Mouse (Mus musculus): ENCODE results near the gene Lpcat2.

Gene Lpcat2

DNA sequence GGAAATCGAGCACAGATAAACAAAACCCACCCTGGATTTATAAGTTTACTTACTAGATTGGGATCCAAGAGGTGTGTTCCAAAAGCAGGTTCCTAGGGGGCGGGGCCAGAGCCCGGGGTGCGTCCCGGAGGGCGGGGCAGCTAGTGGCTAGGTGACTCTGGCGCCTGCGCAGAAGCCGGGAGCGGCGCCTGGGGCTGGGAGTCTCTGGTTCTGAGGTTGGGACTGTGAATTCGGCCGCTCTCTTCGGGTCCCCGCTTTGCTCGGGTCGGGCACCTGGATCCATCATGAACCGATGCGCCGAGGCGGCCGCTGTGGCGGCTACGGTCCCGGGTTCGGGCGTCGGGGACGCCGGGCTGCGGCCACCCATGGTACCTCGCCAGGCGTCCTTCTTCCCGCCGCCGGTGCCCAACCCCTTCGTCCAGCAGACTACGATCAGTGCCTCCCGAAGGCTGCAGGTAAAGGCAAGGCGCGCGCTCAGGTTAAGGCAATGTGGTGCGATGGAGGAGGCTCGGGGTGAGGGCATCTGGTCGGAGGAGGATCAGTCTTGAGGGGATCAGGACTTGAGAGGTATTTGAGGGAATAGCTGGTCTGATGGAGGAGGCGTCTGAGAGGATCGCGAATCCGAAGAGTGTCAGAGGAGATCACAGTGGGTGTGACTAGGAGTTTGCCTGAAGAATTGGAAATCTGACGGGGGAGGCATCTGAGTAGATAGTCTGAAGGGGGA lies at the start of gene Lpcat2:
Gene Lpcat2, plus strand, starts transcription at position 169 of the 724 bp plus-strand sequence.
- no peak for DNase-seq (ENCODE audit: extremely low read depth, low read depth, low spot score)

GRCm38 (mm10) chr8:92812773-92813172 lies 42.4 kb upstream of the Lpcat2 start:
- DNase-seq (ENCODE audit: extremely low read depth, low read depth, low spot score) = no peak

DNA sequence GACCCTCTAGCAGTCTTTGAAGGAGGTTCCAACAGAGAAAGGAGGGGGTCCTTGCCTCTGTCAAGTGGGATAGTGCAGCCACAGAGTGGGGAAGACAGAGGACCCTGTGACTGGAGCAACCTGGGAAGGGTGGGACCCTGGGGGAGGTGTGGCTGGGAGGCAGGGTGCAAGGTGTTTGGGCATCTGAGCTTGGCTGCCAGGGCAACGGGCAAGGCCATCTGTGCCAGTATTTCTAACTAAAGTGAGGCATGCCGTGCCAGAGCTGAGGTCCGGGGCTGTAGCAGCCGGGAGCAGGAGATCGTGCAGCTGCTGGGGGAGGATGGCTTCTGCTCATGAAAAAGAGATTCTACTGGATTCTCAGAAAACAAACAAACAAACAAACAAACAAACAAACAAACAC lies 39.5 kb upstream of the Lpcat2 start:
- DNase-seq (ENCODE audit: extremely low read depth, low read depth, low spot score) = no peak

DNA sequence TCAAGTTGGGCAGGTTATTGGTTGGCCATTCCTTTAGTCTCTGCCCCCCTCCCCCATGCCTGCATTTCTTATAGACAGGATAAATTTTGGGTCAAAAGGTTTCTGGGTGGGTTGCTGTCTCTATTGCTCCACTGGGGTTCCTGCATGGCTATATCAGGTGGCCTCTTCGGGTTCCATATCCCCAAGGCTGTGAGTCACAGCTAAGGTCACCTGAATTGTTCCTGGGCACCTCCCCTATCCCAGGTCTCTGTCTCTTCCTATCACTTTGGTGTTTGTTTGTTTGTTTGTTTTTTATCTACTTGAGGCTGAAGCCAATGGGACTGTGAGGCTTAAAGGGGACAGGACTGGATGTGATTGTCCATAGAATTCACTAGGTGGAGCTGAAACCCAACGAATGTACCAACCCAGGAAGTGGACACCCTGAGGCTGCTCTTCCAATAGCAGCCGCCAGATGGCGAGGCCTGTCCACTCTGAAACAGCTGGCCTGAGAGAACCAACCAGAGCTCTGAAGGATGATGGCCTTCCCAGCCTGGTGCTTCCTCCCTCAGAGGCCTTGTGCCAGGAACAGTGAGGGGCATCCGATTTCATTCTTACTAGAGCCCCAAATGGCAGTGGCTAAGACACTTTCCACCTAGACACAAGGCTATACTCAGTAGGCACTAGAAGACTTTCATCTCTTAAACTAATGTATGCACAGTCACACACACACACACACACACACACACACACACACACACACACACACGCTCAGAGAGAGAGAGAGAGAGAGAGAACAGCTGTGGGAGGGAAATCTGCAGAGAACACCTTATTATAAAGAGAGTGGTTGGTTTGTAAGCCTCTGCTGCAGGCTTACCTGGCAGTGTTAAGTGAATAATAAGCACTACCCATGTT lies 37.0 kb upstream of the Lpcat2 start:
- DNase-seq (ENCODE audit: extremely low read depth, low read depth, low spot score) = no peak

- DNase-seq (ENCODE audit: extremely low read depth, low read depth, low spot score) = no peak
Measured at GRCm38 (mm10) chr8:92821151-92821550, 34.0 kb upstream of the Lpcat2 start.

GRCm38 (mm10) chr8:92822386-92822785 lies 32.8 kb upstream of the Lpcat2 start:
- no peak for DNase-seq (ENCODE audit: extremely low read depth, low read depth, low spot score)

GRCm38 (mm10) chr8:92825991-92826390 lies 29.1 kb upstream of the Lpcat2 start:
- no peak for DNase-seq (ENCODE audit: extremely low read depth, low read depth, low spot score)

DNA sequence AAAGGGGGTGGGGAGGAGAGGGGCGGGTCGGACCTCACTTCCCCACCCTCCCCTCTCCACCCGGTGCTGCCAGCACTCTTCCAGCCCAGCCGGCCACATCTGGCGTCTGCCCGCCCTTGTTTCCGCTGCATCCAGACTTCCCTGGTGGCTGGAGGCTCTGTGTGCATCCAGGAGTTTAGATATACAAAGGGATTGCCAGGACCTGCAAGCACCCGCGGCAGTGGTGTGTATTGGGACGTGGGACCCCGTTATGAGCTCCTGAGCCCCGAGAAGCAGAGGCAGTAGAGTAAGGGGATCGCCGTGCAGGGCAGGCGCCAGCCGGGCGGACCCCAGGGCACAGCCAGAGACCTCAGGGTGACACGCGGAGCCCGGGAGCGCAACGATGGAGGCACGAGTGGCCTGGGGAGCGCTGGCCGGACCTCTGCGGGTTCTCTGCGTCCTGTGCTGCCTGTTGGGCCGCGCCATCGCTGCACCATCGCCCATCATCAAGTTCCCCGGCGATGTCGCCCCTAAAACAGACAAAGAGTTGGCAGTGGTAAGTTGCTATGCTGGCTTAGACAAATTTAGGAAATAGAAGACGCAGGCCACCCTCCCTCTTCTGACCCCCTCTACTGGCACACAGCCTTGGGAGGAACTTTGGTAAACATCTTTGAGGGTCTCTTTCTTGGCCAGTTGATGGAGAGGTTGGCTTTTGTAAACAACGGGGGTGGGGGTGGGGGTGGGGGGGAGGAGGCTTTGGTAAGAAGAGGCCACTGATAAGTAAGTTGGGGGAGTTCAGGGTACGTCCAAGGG lies 27.7 kb upstream of the Lpcat2 start, which contains the start of gene Mmp2:
Gene Mmp2, plus strand, starts transcription at position 49 of the 792 bp plus-strand sequence.
- no peak for DNase-seq (ENCODE audit: extremely low read depth, low read depth, low spot score)

- DNase-seq (ENCODE audit: extremely low read depth, low read depth, low spot score) = no peak
Measured at GRCm38 (mm10) chr8:92828251-92828743, 26.8 kb upstream of the Lpcat2 start.

DNA sequence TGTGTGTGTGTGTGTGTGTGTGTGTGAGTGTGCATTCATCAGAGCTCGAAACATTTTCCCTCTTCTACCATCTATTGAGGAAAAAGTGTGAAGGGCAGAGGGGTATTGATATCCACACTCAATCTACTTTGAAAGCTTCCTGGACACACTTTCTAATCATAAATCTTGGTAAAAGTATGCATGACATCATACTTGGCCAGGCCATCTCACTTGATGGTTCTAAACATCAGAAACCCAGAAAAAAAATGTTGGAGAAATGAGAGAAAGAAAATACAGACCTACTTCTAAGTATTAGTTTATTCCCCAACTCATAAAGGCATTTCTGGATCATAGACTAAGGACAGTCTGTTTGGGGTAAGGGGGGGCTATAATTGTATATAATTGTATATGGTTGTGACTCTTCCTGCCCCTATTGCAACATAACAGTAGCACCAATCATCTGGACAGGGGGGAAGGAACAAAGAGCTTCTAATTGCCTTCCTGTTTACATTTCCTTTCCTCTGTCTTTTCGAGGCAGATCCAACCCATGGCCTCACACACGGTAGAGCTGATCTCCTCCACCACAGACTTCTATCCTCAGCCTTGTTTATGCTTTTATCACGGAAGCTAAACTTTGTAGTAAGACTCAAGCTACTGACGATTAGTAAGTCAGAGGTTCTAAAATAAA lies 20.9 kb upstream of the Lpcat2 start:
- no peak for DNase-seq (ENCODE audit: extremely low read depth, low read depth, low spot score)

- DNase-seq (ENCODE audit: extremely low read depth, low read depth, low spot score) = no peak
Measured at GRCm38 (mm10) chr8:92834786-92835500, 20.2 kb upstream of the Lpcat2 start.

- DNase-seq (ENCODE audit: extremely low read depth, low read depth, low spot score) = no peak
Measured at GRCm38 (mm10) chr8:92835901-92836300, 19.2 kb upstream of the Lpcat2 start.

DNA sequence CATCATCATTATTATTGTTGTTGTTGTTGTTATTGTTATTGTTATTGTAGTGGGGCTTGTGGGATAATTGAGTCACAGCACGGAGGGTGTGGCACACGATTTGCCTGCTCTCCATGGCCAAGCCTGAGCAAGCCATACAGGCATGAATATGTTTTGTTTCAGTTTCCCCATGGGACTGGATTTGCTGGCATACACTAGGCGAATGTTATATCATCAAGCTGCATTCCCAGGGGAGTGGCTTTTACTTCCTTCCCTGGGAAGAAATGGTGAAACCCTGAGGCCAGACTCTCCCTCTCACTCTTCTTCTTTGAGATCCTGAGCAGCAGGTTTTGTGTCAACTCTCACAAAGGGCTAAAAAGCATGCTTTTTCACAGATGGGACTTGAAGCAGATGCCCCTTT lies 16.5 kb upstream of the Lpcat2 start:
- DNase-seq (ENCODE audit: extremely low read depth, low read depth, low spot score) = no peak

GRCm38 (mm10) chr8:92839161-92839560 lies 16.0 kb upstream of the Lpcat2 start:
- DNase-seq (ENCODE audit: extremely low read depth, low read depth, low spot score) = no peak

GRCm38 (mm10) chr8:92839876-92840275 lies 15.3 kb upstream of the Lpcat2 start:
- DNase-seq (ENCODE audit: extremely low read depth, low read depth, low spot score) = peak; percentile 10

GRCm38 (mm10) chr8:92846684-92847083 lies 8.5 kb upstream of the Lpcat2 start:
- no peak for DNase-seq (ENCODE audit: extremely low read depth, low read depth, low spot score)

GRCm38 (mm10) chr8:92847299-92847698 lies 7.8 kb upstream of the Lpcat2 start:
- DNase-seq (ENCODE audit: extremely low read depth, low read depth, low spot score) = no peak

DNA sequence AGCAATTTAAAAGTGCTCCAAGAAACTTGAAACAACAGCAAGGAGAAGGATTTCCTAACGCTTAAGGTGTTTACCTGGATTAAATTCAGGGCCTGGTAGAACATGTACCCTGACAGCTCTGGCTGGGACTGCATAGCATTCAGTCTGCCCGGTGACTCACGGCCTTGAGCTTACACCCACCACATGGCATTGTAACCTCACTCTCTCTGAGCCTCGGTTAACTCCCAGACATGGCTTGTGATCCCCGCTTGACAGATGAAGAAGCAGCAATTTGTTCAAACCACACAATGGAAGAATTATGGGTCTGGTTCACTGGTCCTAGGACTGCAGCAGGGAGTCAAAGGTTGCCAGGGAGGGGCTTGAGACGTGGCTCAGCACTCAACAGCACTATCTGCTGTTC lies 5.9 kb upstream of the Lpcat2 start:
- peak; percentile 28 for DNase-seq (ENCODE audit: extremely low read depth, low read depth, low spot score)

DNA sequence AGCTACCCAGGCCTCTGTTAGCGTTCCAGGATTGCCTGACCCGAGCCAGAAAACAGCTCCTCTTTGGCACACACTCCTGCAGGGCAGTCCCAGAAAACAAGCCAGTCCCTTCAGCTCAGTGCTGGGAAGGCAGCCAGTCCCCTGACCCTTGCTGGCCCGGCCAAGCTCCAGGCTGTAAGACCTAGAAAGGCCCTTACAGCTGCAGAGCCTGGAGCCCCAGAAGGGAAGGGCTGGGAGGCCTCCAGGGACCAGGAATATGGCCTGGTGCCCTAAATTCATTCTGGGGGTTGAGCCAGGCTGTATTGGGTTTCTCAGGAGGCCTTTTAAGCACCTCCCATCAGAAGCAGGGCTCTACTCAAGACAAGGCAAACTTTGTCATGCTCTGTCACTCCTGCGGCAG lies 4.9 kb upstream of the Lpcat2 start:
- DNase-seq (ENCODE audit: extremely low read depth, low read depth, low spot score) = no peak

GRCm38 (mm10) chr8:92851381-92851780 lies 3.8 kb upstream of the Lpcat2 start:
- no peak for DNase-seq (ENCODE audit: extremely low read depth, low read depth, low spot score)

All from fat pad, adult 2 months (tissue).